Mouse (Mus musculus) lung, postnatal 14 days (tissue): ENCODE measurements around the gene Ccdc81.
A peak's percentile ranks its signal among the peaks of the same experiment; 100 is the strongest.

Source experiments
- DNase-seq: peaks from one replicate; pipeline ENCODE4 v3.0.0; 2021

Ccdc81 gene

DNA sequence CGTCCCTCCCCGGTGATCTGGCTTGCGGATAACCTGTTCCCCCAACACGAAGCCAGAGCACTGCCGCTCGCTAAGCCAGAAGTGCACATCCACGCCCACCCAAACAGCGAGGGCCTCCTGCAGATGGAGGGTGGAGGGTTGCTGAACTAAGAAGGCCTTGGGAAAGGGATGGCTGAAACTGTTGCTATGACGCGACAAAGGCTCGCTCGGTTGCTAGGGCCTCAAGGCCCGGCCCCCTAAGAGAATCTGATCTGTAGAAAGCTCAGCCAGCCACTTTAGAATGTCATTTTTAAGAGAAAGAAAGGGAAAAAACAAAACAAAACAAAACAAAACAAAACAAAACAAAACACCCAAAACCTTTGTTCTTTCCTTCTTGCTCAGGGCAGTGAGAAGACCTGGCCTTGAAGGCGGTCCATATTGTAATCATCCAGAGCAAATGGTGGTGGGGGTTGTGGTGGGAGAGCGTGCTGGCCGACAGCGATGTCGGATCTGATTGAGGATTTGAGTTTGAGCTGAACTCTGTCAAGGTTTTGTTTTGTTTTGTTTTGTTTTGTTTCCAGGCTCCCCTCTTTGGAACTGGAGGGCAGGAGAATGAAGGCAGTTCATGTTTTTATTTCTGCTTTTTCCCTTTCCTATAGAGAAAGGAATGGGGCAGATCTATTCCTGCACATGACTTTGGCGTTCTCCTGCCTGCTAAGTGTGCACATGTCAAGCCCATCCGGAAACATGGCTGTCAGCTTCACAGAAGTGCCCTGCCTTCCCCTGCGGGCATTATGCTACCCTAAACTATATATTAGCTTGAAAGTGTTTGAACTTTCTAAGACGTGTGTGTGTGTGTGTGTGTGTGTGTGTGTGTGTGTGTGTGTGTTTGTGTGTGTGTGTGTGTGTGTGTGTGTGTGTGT is at the start of gene Ccdc81:
TSS of gene Ccdc81 (minus strand) at position 188 of the 902 bp plus-strand sequence.
- no peak for DNase-seq

- no peak for DNase-seq
Measured at GRCm38 (mm10) chr7:89949403-89949802, 46.0 kb upstream of the Ccdc81 start.

- DNase-seq = peak; percentile 32
Measured at GRCm38 (mm10) chr7:89948026-89948425, 44.6 kb upstream of the Ccdc81 start.

DNA sequence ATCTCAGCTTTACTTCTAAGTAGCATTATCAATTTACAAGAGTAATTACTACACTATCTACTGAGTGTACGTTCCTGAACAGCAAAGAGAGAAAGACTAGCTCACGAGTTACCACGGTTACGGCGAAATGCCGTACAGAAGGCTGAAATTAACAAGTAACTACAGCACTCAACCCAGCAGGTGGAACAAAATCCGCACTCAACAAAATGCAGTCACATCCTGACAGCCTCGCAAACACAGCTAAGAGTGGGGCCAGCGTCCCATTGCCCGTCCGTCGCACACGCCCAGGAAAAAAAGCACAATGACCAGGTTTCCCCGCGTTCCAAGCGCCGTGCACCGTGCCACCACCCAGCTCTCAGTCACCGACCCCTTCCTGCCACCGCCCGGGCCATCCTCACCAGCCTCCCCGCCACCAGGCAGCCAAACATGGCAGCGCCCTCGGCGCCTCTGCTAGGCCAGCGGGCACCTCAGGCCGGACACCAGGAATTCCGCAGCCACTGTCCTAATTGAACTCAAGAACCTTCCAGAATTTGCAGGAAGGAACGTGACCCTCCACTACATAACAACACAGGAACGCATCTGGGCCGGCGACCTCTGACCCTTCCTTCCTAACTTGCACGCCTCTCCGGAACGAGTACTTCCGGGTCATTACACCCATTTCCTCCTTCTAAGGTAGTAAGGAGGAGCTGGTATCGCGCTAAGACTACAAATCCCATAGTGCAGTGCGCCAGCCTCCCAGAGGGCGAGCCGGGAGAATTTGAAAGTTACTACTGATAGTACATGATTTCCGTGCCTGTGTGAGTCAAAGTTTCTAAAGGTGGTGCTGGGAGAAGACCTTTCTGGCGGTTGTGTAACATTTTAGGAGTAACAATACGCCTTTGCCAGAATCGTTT is 37.4 kb upstream of the Ccdc81 start, which contains the start of gene Hikeshi:
TSS of gene Hikeshi (minus strand) at position 634 of the 893 bp plus-strand sequence.
- DNase-seq = peak; percentile 95

- DNase-seq = no peak
Measured at GRCm38 (mm10) chr7:89939497-89940353, 36.3 kb upstream of the Ccdc81 start.

DNA sequence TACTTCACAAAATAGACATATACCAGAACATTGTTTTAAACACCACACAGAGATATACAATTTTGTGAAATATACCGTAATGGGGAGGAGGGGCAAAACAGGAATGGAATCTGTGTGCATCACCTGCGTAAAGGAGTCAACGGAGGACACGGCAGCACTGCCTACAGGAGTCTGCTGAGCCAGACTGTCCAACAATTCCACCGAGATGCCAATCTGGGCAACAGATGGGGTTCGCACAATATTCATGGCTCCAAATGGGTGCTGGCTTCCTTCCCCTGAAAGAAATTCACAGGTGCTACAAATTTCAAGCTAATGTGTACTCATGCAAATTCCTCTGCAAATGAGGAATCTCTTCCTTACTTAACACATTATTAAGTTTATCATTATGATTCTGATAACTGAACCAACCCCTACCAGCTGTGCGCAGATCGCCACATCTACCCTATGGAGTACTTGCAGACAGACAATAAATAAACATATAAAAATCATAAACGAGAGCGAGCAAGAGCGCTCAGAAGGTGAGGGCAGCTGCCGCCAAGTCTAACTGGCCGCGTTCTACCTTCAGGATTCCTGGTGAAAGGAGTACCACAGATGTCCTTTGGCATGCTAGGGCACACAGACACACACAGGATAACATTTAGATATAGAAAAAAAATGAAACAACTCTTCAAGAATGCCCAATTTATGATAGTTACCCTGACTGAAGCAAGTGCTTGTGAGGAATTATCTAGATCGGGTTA is 20.2 kb upstream of the Ccdc81 start:
- DNase-seq = no peak

GRCm38 (mm10) chr7:89917776-89918175 is 14.3 kb upstream of the Ccdc81 start:
- DNase-seq = no peak

- DNase-seq = no peak
Measured at GRCm38 (mm10) chr7:89916711-89917110, 13.3 kb upstream of the Ccdc81 start.

DNA sequence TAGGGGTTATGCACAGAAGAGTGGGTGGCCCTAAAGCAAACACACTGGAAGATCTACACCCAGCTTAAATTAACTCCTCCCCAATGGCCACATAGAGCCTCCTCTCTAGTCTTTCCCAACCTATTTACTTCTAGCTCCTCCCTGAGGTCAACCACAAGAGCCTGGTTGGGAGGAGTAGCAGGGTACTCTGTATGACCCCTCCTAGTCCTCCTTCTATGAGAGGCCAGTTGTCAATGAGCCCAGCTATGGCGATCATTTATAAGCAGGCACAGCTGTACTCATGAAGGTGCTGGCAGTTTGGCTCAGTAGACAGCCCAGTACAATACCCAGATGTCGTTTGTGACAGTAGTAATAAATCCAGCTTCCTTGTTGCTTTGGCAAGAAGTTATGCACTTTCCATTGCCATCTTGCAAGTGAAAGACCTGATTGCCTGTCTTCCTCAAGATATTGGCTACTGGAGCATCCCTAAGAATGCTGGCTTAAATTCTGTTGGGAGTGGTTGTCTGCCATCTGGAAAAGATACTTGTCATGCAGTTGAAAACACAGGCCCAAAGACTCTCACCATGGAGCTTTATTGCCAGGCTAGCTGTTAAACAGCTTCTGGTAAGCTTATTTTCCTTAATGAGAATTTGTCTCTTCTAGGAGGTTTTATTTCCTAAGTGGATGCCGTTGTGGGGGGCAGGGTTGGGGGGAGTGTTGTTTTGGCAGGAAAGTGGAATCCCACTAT is 10.2 kb upstream of the Ccdc81 start:
- DNase-seq = no peak

DNA sequence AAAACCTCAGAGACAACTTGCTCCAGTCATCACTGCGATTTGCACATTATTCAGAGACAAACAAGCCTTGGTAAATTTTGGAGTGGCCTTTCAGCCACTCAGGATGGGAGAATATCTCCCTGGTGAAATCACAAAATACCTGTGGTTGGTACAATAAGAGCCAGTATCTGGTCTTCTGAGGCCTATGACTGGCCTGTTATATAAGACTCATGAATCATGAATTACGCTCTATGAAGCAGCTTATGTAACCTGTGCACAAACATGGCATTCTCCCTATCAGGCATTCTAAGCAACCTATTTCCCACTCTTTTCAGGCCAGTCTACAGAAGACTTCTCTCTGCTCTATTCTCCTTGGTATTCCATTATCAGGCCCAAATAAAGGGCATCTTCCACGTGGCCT is 8.9 kb upstream of the Ccdc81 start:
- DNase-seq = no peak

- no peak for DNase-seq
Measured at GRCm38 (mm10) chr7:89909711-89910110, 6.3 kb upstream of the Ccdc81 start.

DNA sequence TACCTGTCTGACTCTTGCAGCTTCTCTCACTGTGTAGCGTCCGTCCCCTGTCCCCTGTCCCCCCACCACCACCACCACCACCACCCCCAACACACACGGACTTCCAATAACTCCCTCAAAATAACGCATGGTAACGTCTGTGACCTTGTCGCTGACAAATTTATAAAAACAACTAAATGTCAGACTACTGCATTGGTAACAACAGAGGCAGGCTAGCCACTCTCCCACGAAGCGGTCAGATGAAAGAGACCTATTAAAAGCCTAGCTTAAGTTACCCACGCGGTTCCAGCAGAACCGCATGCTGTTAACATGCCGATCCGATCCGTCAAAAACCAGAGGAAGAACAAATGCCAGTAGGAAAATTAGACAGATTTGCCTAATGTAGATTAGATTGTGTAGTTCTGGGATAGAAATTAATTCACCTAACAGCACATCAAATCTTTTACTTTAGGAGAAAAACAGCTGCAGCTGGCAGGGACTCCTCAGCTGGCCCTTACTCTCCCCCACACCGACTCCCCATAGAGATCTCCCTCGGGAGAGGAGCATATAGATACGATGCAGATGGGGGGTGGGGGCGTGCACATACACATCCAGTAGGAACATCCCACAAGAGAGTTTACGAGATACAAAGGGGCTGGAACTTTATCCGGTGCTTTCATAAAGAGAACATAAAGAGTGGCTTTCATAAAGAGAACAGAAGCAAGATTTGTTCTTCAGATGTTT is 5.6 kb upstream of the Ccdc81 start:
- DNase-seq = no peak

DNA sequence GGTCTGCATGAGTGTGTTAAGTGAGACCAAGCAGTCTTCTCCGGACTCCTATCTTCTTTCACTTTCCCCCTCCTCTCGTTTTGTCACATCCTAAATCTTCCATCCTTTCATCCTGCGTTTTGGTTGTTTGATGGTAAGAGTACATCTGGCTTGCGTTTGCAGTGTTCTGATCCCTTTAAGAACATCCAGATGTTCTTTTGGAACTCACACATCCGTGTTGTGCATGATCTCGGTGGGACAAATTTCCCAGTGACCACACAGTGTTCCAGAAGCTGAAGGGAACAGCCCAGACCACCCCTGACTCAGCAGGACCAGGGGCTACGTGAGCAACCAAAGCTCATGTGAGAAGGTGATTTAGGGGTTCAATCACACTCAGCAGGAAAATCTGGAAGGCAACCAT is 5.0 kb upstream of the Ccdc81 start:
- DNase-seq = no peak

GRCm38 (mm10) chr7:89907950-89908349 is 4.5 kb upstream of the Ccdc81 start:
- peak; percentile 88 for DNase-seq

- no peak for DNase-seq
Measured at GRCm38 (mm10) chr7:89903007-89903406, 422 bp downstream of the Ccdc81 start.

GRCm38 (mm10) chr7:89891856-89892255 is 11.6 kb downstream of the Ccdc81 start:
- peak; percentile 30 for DNase-seq

DNA sequence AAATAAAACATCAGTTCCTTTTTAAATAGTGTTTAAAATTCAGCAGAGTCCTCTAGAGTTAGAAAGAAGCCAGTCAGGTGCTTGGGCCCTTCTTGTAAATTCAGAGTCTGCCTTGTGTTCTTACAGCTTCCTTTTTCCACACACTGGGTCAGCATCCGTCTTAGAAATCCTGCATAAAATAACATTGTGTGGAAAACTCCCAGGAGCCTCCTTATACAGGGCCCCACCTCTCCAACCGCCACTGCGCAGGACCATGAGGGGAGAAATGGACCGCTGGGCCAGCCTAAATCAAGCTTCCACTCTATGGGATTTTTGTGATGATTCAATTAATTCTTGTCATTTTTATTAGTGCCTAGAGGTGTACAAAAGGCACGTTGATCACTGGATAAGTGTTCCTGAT is 12.0 kb downstream of the Ccdc81 start:
- DNase-seq = no peak

- DNase-seq = no peak
Measured at GRCm38 (mm10) chr7:89884551-89884950, 18.9 kb downstream of the Ccdc81 start.

- DNase-seq = no peak
Measured at GRCm38 (mm10) chr7:89879686-89880085, 23.7 kb downstream of the Ccdc81 start.

DNA sequence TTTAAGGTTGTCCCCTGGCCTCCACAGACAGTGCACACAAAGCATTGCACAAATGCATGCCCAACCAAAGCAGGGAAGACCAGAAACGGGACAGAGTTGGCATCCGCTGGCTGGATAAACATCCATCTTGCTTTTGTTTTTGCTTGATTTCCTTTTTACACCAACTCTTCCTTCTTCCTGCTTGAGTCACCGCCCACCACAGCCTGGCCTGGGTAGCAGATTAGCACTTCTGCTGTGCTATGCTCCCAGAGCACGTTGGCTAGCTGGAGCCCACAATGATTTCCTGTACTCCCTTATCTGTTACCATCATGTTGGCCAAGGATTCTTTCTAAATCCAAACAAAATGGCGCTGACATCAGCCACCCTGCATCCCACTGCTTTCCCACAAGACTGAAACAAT is 36.2 kb downstream of the Ccdc81 start:
- no peak for DNase-seq
